Mouse (Mus musculus) thymus, adult 2 months (tissue): ENCODE results near the gene Gm49378.

Experiments
- CTCF ChIP-seq: fragments of 200-500 bp; IDR thresholded peaks from 2 replicates; pipeline ENCODE4 v1.5.1; 2012; ENCODE audit warnings: mild to moderate bottlenecking, control low read depth, low read length, moderate library complexity, borderline replicate concordance; ENCODE audit not compliant: control insufficient read depth, poor library complexity, insufficient read depth; ENCODE audit errors: extremely low read depth
- POLR2A ChIP-seq: fragments of 200-500 bp; IDR thresholded peaks from 2 replicates; pipeline ENCODE4 v1.6.1; 2012; ENCODE audit warnings: mild to moderate bottlenecking, low read length, control low read depth, moderate library complexity; ENCODE audit not compliant: control insufficient read depth, poor library complexity, insufficient read depth; ENCODE audit errors: extremely low read depth

DNA sequence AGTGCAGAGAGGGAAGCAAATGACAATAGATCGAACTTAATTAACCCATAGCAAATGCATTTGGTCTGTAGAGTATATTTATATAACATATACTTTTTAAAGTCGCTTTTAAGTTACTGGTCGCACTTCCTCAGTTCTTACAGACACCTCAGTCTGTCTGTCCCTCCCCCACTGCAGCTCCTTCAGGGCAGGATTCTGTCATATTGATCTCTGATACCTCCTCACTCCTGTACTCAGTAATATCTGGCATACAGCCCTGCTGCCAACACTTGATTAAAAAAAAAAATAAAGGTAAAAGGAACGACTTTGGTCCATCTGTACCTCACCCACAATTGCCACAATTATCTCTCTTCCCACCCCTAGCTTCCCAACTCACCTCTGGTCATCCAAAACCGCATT lies 53.4 kb downstream of the Gm49378 start:
- TF ChIP-seq POLR2A, result no peak
- TF ChIP-seq CTCF, result no peak
